ENCODE assay signal across 20 mouse cellular contexts in genomic region chr4:55603821-55604435, GRCm38 (mm10).
A peak's percentile ranks its signal among the peaks of the same experiment; 100 is the strongest.
DNase-seq lines count a peak whose midpoint lies in the region; ATAC-seq and TF ChIP-seq lines count a peak whose summit lies in the region.
"Had no signal": no experiment of that assay in that cellular context is flagged by ENCODE, and none has a peak within 500 bp of the region (broad histone marks: within the 10 kb centered on the region; RNA-seq: fewer than 3 reads in every experiment).

No protein-coding gene starts in this region.

- no peaks in the 10 kb centered on the region for H3K27me3 ChIP-seq in forebrain, embryonic 14.5 days (replicated peaks; ENCODE audit: control insufficient read depth, insufficient read depth, low read length)
- no peaks in the 10 kb centered on the region for H3K27me3 ChIP-seq in forebrain, embryonic 12.5 days
- H3K27me3 ChIP-seq in hindbrain, embryonic 15.5 days: no peaks in the 10 kb centered on the region
- no peaks in the 10 kb centered on the region for H3K27me3 ChIP-seq in hindbrain, embryonic 11.5 days (ENCODE audit: control insufficient read depth, insufficient read depth, low read length)
- H3K27me3 ChIP-seq in embryonic facial prominence, embryonic 15.5 days: no peaks in the 10 kb centered on the region
- H3K27me3 ChIP-seq: limb, embryonic 12.5 days; midbrain, embryonic 12.5 days; neural tube, embryonic 12.5 days had no signal

- no peaks in the 10 kb centered on the region for H3K36me3 ChIP-seq in forebrain, embryonic 14.5 days (ENCODE audit: control insufficient read depth, insufficient read depth, low read length)
- no peaks in the 10 kb centered on the region for H3K36me3 ChIP-seq in forebrain, embryonic 12.5 days (replicated peaks)
- H3K36me3 ChIP-seq in hindbrain, embryonic 15.5 days: no peaks in the 10 kb centered on the region
- H3K36me3 ChIP-seq in hindbrain, embryonic 11.5 days (ENCODE audit: control insufficient read depth, insufficient read depth, low read length): no peaks in the 10 kb centered on the region
- no peaks in the 10 kb centered on the region for H3K36me3 ChIP-seq in embryonic facial prominence, embryonic 15.5 days
- H3K36me3 ChIP-seq: limb, embryonic 12.5 days; liver, embryonic 12.5 days; midbrain, embryonic 12.5 days; neural tube, embryonic 12.5 days had no signal

- H3K4me2 ChIP-seq in forebrain, embryonic 14.5 days (ENCODE audit: low read length): no peak overlapping the region
- H3K4me2 ChIP-seq in forebrain, embryonic 12.5 days: no peak overlapping the region
- H3K4me2 ChIP-seq in hindbrain, embryonic 15.5 days: no peak overlapping the region
- no peak overlapping the region for H3K4me2 ChIP-seq in hindbrain, embryonic 11.5 days (replicated peaks; ENCODE audit: low read depth, low read length)
- H3K4me2 ChIP-seq in embryonic facial prominence, embryonic 15.5 days (replicated peaks): no peak overlapping the region
- H3K4me2 ChIP-seq: limb, embryonic 12.5 days; liver, embryonic 12.5 days; midbrain, embryonic 12.5 days; neural tube, embryonic 12.5 days had no signal

- ATAC-seq in forebrain, embryonic 14.5 days: no peak
- ATAC-seq in forebrain, embryonic 12.5 days (ENCODE audit: low FRiP score): no peak
- peak; percentile 55 for ATAC-seq in hindbrain, embryonic 15.5 days (ENCODE audit: low FRiP score, low read depth)
- ATAC-seq in hindbrain, embryonic 11.5 days (ENCODE audit: low FRiP score): no peak
- no peak for ATAC-seq in embryonic facial prominence, embryonic 15.5 days (ENCODE audit: insufficient number of reproducible peaks, low FRiP score, low TSS enrichment, low read depth)
- ATAC-seq: inflammation-experienced regulatory T-cells, adult 6 months; liver, embryonic 12.5 days had no signal

- H3K4me1 ChIP-seq in forebrain, embryonic 14.5 days (ENCODE audit: control insufficient read depth, insufficient read depth, low read length): no peaks in the 10 kb centered on the region
- H3K4me1 ChIP-seq in forebrain, embryonic 12.5 days: no peaks in the 10 kb centered on the region
- 0 out of 2 replicates have a peak, but pooled peaks cover 2% of the 10 kb centered on the region for H3K4me1 ChIP-seq in hindbrain, embryonic 15.5 days (replicated peaks)
- H3K4me1 ChIP-seq in hindbrain, embryonic 11.5 days (replicated peaks; ENCODE audit: control insufficient read depth, insufficient read depth, low read length): no peaks in the 10 kb centered on the region
- no peaks in the 10 kb centered on the region for H3K4me1 ChIP-seq in embryonic facial prominence, embryonic 15.5 days
- H3K4me1 ChIP-seq: limb, embryonic 12.5 days; midbrain, embryonic 12.5 days; neural tube, embryonic 12.5 days had no signal

- no peak overlapping the region for H3K4me3 ChIP-seq in forebrain, embryonic 14.5 days (ENCODE audit: low read depth, low read length)
- no peak overlapping the region for H3K4me3 ChIP-seq in forebrain, embryonic 12.5 days (replicated peaks)
- no peak overlapping the region for H3K4me3 ChIP-seq in hindbrain, embryonic 15.5 days
- H3K4me3 ChIP-seq in hindbrain, embryonic 11.5 days (ENCODE audit: low read depth, low read length): no peak overlapping the region
- H3K4me3 ChIP-seq in embryonic facial prominence, embryonic 15.5 days (replicated peaks): no peak overlapping the region
- H3K4me3 ChIP-seq: layer of hippocampus, adult 2 months; limb, embryonic 12.5 days; liver, embryonic 12.5 days; midbrain, embryonic 12.5 days; neural tube, embryonic 12.5 days had no signal

- peak; percentile 37 for DNase-seq in forebrain, embryonic 14.5 days (ENCODE audit: low spot score)
- no peak for DNase-seq in hindbrain, embryonic 11.5 days (ENCODE audit: low spot score)
- DNase-seq in brain, embryonic 14.5 days (ENCODE audit: low read depth): peak; percentile 64
- no peak for DNase-seq in layer of hippocampus, adult 18-20 months (ENCODE audit: low spot score in 2 of 2)
- DNase-seq in urinary bladder, postnatal 36 days (ENCODE audit: low spot score in 2 of 2): no peak
- DNase-seq: adrenal gland, postnatal 36 days; cerebellum, adult 11-12 months; gastrocnemius, postnatal 10 days; kidney, adult 8-10 months; kidney, postnatal 14 days; lung, postnatal 14 days had no signal

- no peaks in the 10 kb centered on the region for H3K9me3 ChIP-seq in forebrain, embryonic 14.5 days (replicated peaks; ENCODE audit: control insufficient read depth, low read length)
- no peaks in the 10 kb centered on the region for H3K9me3 ChIP-seq in forebrain, embryonic 12.5 days
- no peaks in the 10 kb centered on the region for H3K9me3 ChIP-seq in hindbrain, embryonic 15.5 days
- H3K9me3 ChIP-seq in hindbrain, embryonic 11.5 days (ENCODE audit: control insufficient read depth, low read length): no peaks in the 10 kb centered on the region
- H3K9me3 ChIP-seq in embryonic facial prominence, embryonic 15.5 days (replicated peaks): no peaks in the 10 kb centered on the region
- H3K9me3 ChIP-seq: limb, embryonic 12.5 days; liver, embryonic 12.5 days; midbrain, embryonic 12.5 days; neural tube, embryonic 12.5 days had no signal

- H3K27ac ChIP-seq in forebrain, embryonic 14.5 days (ENCODE audit: low read depth, low read length): no peak overlapping the region
- H3K27ac ChIP-seq in forebrain, embryonic 12.5 days: no peak overlapping the region
- no peak overlapping the region for H3K27ac ChIP-seq in hindbrain, embryonic 15.5 days (replicated peaks)
- H3K27ac ChIP-seq in hindbrain, embryonic 11.5 days (ENCODE audit: low read depth, low read length): no peak overlapping the region
- 0 out of 2 replicates have a peak overlapping the region, but pooled peaks have one; percentile 22 for H3K27ac ChIP-seq in embryonic facial prominence, embryonic 15.5 days (replicated peaks)
- H3K27ac ChIP-seq: limb, embryonic 12.5 days; liver, embryonic 12.5 days; midbrain, embryonic 12.5 days; neural tube, embryonic 12.5 days had no signal

- TF ChIP-seq CTCF in brain, embryonic 14.5 days (IDR thresholded peaks at IDR 0.05; ENCODE audit: borderline replicate concordance, extremely low read depth, insufficient read depth, insufficient read length): no peak

- WGBS in forebrain, embryonic 14.5 days: 33% methylated on average over 4 of the region's 4 CpGs
- 67% methylated on average over 4 of the region's 4 CpGs for WGBS in forebrain, embryonic 12.5 days
- 70% methylated on average over 4 of the region's 4 CpGs for WGBS in hindbrain, embryonic 15.5 days
- 90% methylated on average over 4 of the region's 4 CpGs for WGBS in hindbrain, embryonic 11.5 days
- WGBS in embryonic facial prominence, embryonic 15.5 days: 88% methylated on average over 4 of the region's 4 CpGs

- no peak for TF ChIP-seq POLR2A in brain, embryonic 14.5 days (IDR thresholded peaks at IDR 0.05; ENCODE audit: borderline replicate concordance, extremely low read depth, insufficient read depth, insufficient read length, poor library complexity, severe bottlenecking)

- no peak overlapping the region for H3K9ac ChIP-seq in forebrain, embryonic 14.5 days (ENCODE audit: low read length)
- no peak overlapping the region for H3K9ac ChIP-seq in forebrain, embryonic 12.5 days
- H3K9ac ChIP-seq in hindbrain, embryonic 15.5 days: no peak overlapping the region
- no peak overlapping the region for H3K9ac ChIP-seq in hindbrain, embryonic 11.5 days (ENCODE audit: low read depth, low read length)
- H3K9ac ChIP-seq in embryonic facial prominence, embryonic 15.5 days: no peak overlapping the region
- H3K9ac ChIP-seq: limb, embryonic 12.5 days; liver, embryonic 12.5 days; midbrain, embryonic 12.5 days; neural tube, embryonic 12.5 days had no signal

Comparison
In these comparisons a context has a peak if more than half of its experiments do, and no peak if none do; other contexts are left out.
1. DNase-seq: peak in forebrain, embryonic 14.5 days (single experiment) and brain, embryonic 14.5 days (single experiment); none in hindbrain, embryonic 11.5 days (single experiment), layer of hippocampus, adult 18-20 months (0 of 2) and urinary bladder, postnatal 36 days (0 of 2).